Mouse (Mus musculus) G1E (cell line): Measurements from ENCODE around the gene Stard13.

Source experiments
- CTCF ChIP-seq: IDR thresholded peaks from 2 replicates; pipeline ENCODE4 v1.5.1; 2012; ENCODE audit warnings: low read depth, low read length, inconsistent platforms, mixed read lengths
- POLR2AphosphoS5 ChIP-seq: IDR thresholded peaks from 2 replicates; pipeline ENCODE4 v1.6.1; 2012; ENCODE audit warnings: low read depth, low read length, inconsistent platforms; ENCODE audit not compliant: insufficient replicate concordance

DNA sequence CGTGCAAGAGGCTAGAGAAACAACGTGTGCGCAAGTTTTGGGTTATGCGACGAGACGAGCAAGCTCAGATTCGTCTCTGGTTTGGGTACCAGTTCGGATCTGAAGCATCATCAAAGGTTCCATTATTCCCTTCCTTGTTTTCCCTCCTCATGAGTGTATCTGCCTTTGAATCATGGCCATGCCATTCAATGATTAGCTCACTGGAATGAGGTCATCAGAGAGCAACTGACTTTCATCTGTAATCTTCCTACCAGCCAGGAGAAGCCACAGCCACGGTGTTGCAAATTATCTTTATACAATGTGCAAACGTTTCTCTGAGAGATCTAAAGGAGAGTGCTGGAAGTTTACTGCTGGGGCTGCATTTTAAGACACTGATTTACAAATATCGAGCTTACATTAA, 46.3 kb downstream of the Stard13 start:
- no peak for TF ChIP-seq CTCF
- no peak for TF ChIP-seq POLR2AphosphoS5
